Mouse (Mus musculus) liver, embryonic 13.5 days (tissue): ENCODE measurements around the gene Ap3d1. TPM values are rescaled to one million over a fixed set of nuclear protein-coding genes. Genes with fewer than 3 reads are reported as not detected.

Source experiments
- ATAC-seq: fragments of 200-750 bp; cut with Nextera tagmentation; 2 replicates; pipeline ENCODE4 v1.8.0; 2017; ENCODE audit warnings: low read depth, mild to moderate bottlenecking, moderate number of reproducible peaks, moderate library complexity
- DNase-seq: peaks from one replicate; pipeline ENCODE4 v3.0.0; 2022
- H3K27ac ChIP-seq: fragments of 300-500 bp; sonication (generic); 2 replicates; pipeline ENCODE4 v1.5.1; 2015; ENCODE audit warnings: moderate library complexity, mild to moderate bottlenecking, inconsistent platforms
- H3K27me3 ChIP-seq: fragments of 300-500 bp; sonication (generic); 2 replicates; pipeline ENCODE4 v1.6.1; 2015; ENCODE audit warnings: mild to moderate bottlenecking, inconsistent platforms
- H3K36me3 ChIP-seq: fragments of 300-500 bp; sonication (generic); 2 replicates; pipeline ENCODE4 v1.6.1; 2015; ENCODE audit warnings: mild to moderate bottlenecking, inconsistent platforms
- H3K4me1 ChIP-seq: fragments of 300-500 bp; sonication (generic); replicated peaks from 2 replicates; pipeline ENCODE4 v1.6.1; 2015; ENCODE audit warnings: inconsistent platforms
- H3K4me2 ChIP-seq: fragments of 300-500 bp; sonication (generic); 2 replicates; pipeline ENCODE4 v1.6.1; 2015; ENCODE audit warnings: inconsistent platforms, mild to moderate bottlenecking, moderate library complexity
- H3K4me3 ChIP-seq: fragments of 300-500 bp; sonication (generic); replicated peaks from 2 replicates; pipeline ENCODE4 v1.5.1; 2015; ENCODE audit warnings: mild to moderate bottlenecking, inconsistent platforms
- H3K9ac ChIP-seq: fragments of 300-500 bp; sonication (generic); 2 replicates; pipeline ENCODE4 v1.6.1; 2015; ENCODE audit warnings: mild to moderate bottlenecking, inconsistent platforms
- H3K9me3 ChIP-seq: fragments of 300-500 bp; sonication (generic); replicated peaks from 2 replicates; pipeline ENCODE4 v1.6.1; 2016; ENCODE audit warnings: inconsistent platforms
- WGBS: fragments of 180-500 bp; shearing (Covaris S2); methylation state at CpG from one replicate; pipeline ENCODE4 v1.1.7; 2015; ENCODE audit not compliant: insufficient replicate concordance; 5-methylcytosine and 5-hydroxymethylcytosine counted together
- polyA plus RNA-seq: library from polyadenylated mRNA; unstranded; fragments of >200 nt; fragmentation: Nextera tagmentation; extraction: Ambion mirVana; gene quantifications from 2 replicates; pipeline ENCODE4 v1.2.1, GENCODE M21; 2015

The Ap3d1 gene
- polyA plus RNA-seq, 1 experiment from 2014 or later = 24.9 TPM

- peaks cover 15% of the 10 kb centered on the region for H3K36me3 ChIP-seq
- H3K27ac ChIP-seq = peak overlapping the region; percentile 87
- H3K9ac ChIP-seq = peak overlapping the region; percentile 96
- H3K4me3 ChIP-seq = peak overlapping the region; percentile 80
- no peaks in the 10 kb centered on the region for H3K9me3 ChIP-seq
- H3K4me1 ChIP-seq = peaks cover 70% of the 10 kb centered on the region
- under 1% methylated on average over 46 of the region's 46 CpGs for WGBS
- H3K27me3 ChIP-seq = no peaks in the 10 kb centered on the region
- H3K4me2 ChIP-seq = peak overlapping the region; percentile 95
- DNase-seq (no peak), ATAC-seq (peak; percentile 52)
These were observed 357 bp downstream of the Ap3d1 start for GRCm38 (mm10) chr10:80741634-80742179.

GRCm38 (mm10) chr10:80741146-80741545 is 918 bp downstream of the Ap3d1 start:
- Histone ChIP-seq H3K4me1 (peaks cover 73% of the 10 kb centered on the region), H3K9ac (peak overlapping the region; percentile 96), H3K27ac (peak overlapping the region; percentile 87), H3K27me3 (no peaks in the 10 kb centered on the region), H3K4me2 (peak overlapping the region; percentile 95), H3K36me3 (peaks cover 16% of the 10 kb centered on the region), H3K9me3 (no peaks in the 10 kb centered on the region), H3K4me3 (peak overlapping the region; percentile 80)
- DNase-seq = no peak
- ATAC-seq = no peak
- WGBS = 10% methylated on average over 5 of the region's 5 CpGs

- WGBS = 44% methylated on average over 1 of the region's 1 CpGs
- Histone ChIP-seq H3K4me2 (no peak overlapping the region), H3K36me3 (peaks cover 31% of the 10 kb centered on the region), H3K27me3 (no peaks in the 10 kb centered on the region), H3K4me3 (no peak overlapping the region), H3K27ac (no peak overlapping the region), H3K9me3 (no peaks in the 10 kb centered on the region), H3K9ac (no peak overlapping the region), H3K4me1 (peaks cover 63% of the 10 kb centered on the region)
- DNase-seq = no peak
- ATAC-seq = no peak
These were observed 3.4 kb downstream of the Ap3d1 start for GRCm38 (mm10) chr10:80738657-80739056.

- no peak overlapping the region for H3K27ac ChIP-seq
- H3K9ac ChIP-seq = no peak overlapping the region; the same call in 1 of the 2 replicates
- H3K27me3 ChIP-seq = no peaks in the 10 kb centered on the region
- ATAC-seq (no peak), DNase-seq (no peak)
- H3K36me3 ChIP-seq = peaks cover 50% of the 10 kb centered on the region
- peaks cover 50% of the 10 kb centered on the region for H3K4me1 ChIP-seq
- H3K9me3 ChIP-seq = no peaks in the 10 kb centered on the region
- no peak overlapping the region for H3K4me3 ChIP-seq
- 56% methylated on average over 5 of the region's 5 CpGs for WGBS
- H3K4me2 ChIP-seq = no peak overlapping the region
These were observed 5.3 kb downstream of the Ap3d1 start for GRCm38 (mm10) chr10:80736731-80737130.

GRCm38 (mm10) chr10:80732611-80733101 is 9.4 kb downstream of the Ap3d1 start:
- Histone ChIP-seq H3K27ac (no peak overlapping the region), H3K4me1 (peaks cover 20% of the 10 kb centered on the region), H3K27me3 (no peaks in the 10 kb centered on the region), H3K9me3 (no peaks in the 10 kb centered on the region), H3K4me3 (no peak overlapping the region), H3K36me3 (peaks cover 81% of the 10 kb centered on the region), H3K4me2 (no peak overlapping the region), H3K9ac (no peak overlapping the region)
- DNase-seq (no peak), ATAC-seq (no peak)
- 88% methylated on average over 6 of the region's 6 CpGs for WGBS

GRCm38 (mm10) chr10:80727369-80728127 is 14.5 kb downstream of the Ap3d1 start:
- WGBS = 79% methylated on average over 5 of the region's 5 CpGs

GRCm38 (mm10) chr10:80717281-80717680 is 24.8 kb downstream of the Ap3d1 start:
- Histone ChIP-seq H3K4me3 (no peak overlapping the region), H3K4me1 (no peaks in the 10 kb centered on the region), H3K27me3 (no peaks in the 10 kb centered on the region), H3K9ac (no peak overlapping the region), H3K36me3 (peaks cover 99% of the 10 kb centered on the region), H3K9me3 (no peaks in the 10 kb centered on the region), H3K27ac (no peak overlapping the region), H3K4me2 (no peak overlapping the region)
- 77% methylated on average over 1 of the region's 1 CpGs for WGBS
- ATAC-seq = no peak
- DNase-seq = no peak

More at GRCm38 (mm10) chr10:80727369-80728127, 14.5 kb downstream of the Ap3d1 start:
- no peak overlapping the region for H3K4me2 ChIP-seq
- no peak overlapping the region for H3K4me3 ChIP-seq
- ATAC-seq (no peak), DNase-seq (no peak)
- H3K36me3 ChIP-seq = peaks cover 100% of the 10 kb centered on the region
- no peak overlapping the region; the same call in 1 of the 2 replicates for H3K27ac ChIP-seq
- no peaks in the 10 kb centered on the region for H3K9me3 ChIP-seq
- H3K4me1 ChIP-seq = peaks cover 7% of the 10 kb centered on the region
- H3K9ac ChIP-seq = no peak overlapping the region
- no peaks in the 10 kb centered on the region for H3K27me3 ChIP-seq

GRCm38 (mm10) chr10:80710834-80711233 is 31.2 kb downstream of the Ap3d1 start:
- H3K4me2 ChIP-seq = no peak overlapping the region
- no peak for DNase-seq
- no peaks in the 10 kb centered on the region for H3K9me3 ChIP-seq
- H3K27ac ChIP-seq = no peak overlapping the region
- WGBS = 61% methylated on average over 3 of the region's 3 CpGs
- ATAC-seq = no peak
- H3K9ac ChIP-seq = no peak overlapping the region
- H3K4me3 ChIP-seq = no peak overlapping the region
- H3K27me3 ChIP-seq = no peaks in the 10 kb centered on the region
- no peaks in the 10 kb centered on the region for H3K4me1 ChIP-seq
- H3K36me3 ChIP-seq = peaks cover 98% of the 10 kb centered on the region

GRCm38 (mm10) chr10:80705479-80705878 is 36.6 kb downstream of the Ap3d1 start:
- no peaks in the 10 kb centered on the region for H3K9me3 ChIP-seq
- no peaks in the 10 kb centered on the region for H3K27me3 ChIP-seq
- ATAC-seq (no peak), DNase-seq (no peak)
- 0 out of 2 replicates have a peak overlapping the region, but pooled peaks have one; percentile 43 for H3K27ac ChIP-seq
- H3K4me1 ChIP-seq = peaks cover 44% of the 10 kb centered on the region
- H3K4me2 ChIP-seq = no peak overlapping the region
- H3K4me3 ChIP-seq = no peak overlapping the region
- H3K36me3 ChIP-seq = peaks cover 50% of the 10 kb centered on the region
- no peak overlapping the region for H3K9ac ChIP-seq
- WGBS = 68% methylated on average over 3 of the region's 3 CpGs

- Histone ChIP-seq H3K4me1 (peaks cover 48% of the 10 kb centered on the region), H3K27ac (no peak overlapping the region), H3K27me3 (no peaks in the 10 kb centered on the region), H3K9ac (0 out of 2 replicates have a peak overlapping the region, but pooled peaks have one; percentile 16), H3K4me3 (no peak overlapping the region), H3K9me3 (no peaks in the 10 kb centered on the region), H3K4me2 (no peak overlapping the region), H3K36me3 (peaks cover 46% of the 10 kb centered on the region)
- DNase-seq (no peak), ATAC-seq (no peak)
- 52% methylated on average over 3 of the region's 3 CpGs for WGBS
These were observed 37.0 kb downstream of the Ap3d1 start for GRCm38 (mm10) chr10:80705033-80705432.

GRCm38 (mm10) chr10:80704418-80704817 is 37.6 kb downstream of the Ap3d1 start:
- Histone ChIP-seq H3K9ac (no peak overlapping the region; the same call in 1 of the 2 replicates), H3K9me3 (no peaks in the 10 kb centered on the region), H3K4me2 (peak overlapping the region; percentile 90; the same call in 1 of the 2 replicates), H3K36me3 (peaks cover 40% of the 10 kb centered on the region), H3K27ac (0 out of 2 replicates have a peak overlapping the region, but pooled peaks have one; percentile 93), H3K4me1 (peaks cover 55% of the 10 kb centered on the region), H3K4me3 (no peak overlapping the region), H3K27me3 (no peaks in the 10 kb centered on the region)
- WGBS = 89% methylated on average over 5 of the region's 5 CpGs
- no peak for DNase-seq
- no peak for ATAC-seq
